Mouse (Mus musculus) thymus, postnatal 36 days (tissue): ENCODE results near the gene Cdc42bpa.
"Not testable (repeated sequence)": the region's sequence is repeated elsewhere in the genome, so short reads cannot be mapped to it uniquely, and the experiment has no call there.

Experiments used
- DNase-seq, 2 experiments: peaks; one replicate each; pipeline ENCODE4 v3.0.0; 2022; ENCODE audit warnings: mixed read lengths in 2 of 2

Cdc42bpa gene

DNA sequence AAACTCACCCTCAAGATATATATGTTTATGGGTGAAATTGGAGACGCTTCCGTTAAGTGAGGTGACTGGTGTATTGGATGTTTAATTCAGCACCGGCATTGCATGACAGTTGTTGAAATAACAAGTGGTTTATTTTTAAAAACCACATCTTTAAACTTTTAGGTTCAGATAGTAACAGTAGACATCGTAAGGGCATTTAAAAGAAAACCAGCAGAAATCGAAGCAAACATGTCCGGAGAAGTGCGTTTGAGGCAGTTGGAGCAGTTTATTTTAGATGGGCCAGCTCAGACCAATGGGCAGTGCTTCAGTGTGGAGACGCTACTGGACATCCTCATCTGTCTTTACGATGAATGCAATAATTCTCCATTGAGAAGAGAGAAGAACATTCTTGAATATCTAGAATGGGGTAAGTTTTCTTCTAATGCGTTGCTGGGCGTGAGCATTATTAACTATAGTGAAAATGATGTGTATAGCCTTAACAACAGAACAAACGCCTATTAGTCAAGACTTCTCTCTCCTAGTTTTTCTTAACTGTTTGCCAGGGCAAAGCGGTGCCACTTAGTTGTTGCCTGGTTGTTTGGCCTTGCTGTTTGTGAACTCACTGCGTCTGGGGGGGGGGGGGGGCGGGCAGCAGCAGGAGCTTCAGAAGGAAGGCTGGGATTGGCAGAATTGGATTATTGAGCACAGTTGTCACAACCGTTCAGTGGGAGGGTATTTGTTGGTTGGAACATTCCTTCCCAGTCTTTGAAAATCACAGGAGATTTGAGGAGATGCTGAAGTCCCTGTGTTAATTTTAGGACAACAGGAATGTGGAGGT lies 818 bp downstream of the Cdc42bpa start:
- DNase-seq: no peak

GRCm38 (mm10) chr1:179961777-179962176 lies 1.5 kb downstream of the Cdc42bpa start:
- no peak for DNase-seq

GRCm38 (mm10) chr1:179969776-179970428 lies 9.6 kb downstream of the Cdc42bpa start:
- DNase-seq: no peak

GRCm38 (mm10) chr1:179975021-179975420 lies 14.7 kb downstream of the Cdc42bpa start:
- no peak for DNase-seq

GRCm38 (mm10) chr1:179975645-179976275 lies 15.5 kb downstream of the Cdc42bpa start:
- no peak for DNase-seq

DNA sequence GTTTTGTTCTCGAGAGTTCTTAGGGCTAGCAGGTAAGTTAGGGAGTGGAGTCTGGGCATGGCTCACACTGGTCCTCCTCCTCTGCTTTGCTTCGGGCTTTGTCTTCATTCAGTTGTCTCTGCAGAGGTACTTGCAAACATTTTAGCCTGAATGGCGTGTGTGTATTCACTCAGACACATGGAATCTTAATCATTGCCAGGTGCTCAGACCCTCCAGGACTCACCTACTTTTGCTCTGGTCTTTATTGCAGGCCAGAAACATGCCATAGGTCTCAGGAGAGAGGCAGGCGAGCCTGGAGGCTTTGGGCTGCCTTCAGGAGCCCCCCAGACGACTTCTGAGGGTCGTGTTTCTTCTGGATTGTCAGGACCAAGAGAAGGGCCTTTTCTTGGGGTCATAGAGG lies 17.2 kb downstream of the Cdc42bpa start:
- DNase-seq: no peak

DNA sequence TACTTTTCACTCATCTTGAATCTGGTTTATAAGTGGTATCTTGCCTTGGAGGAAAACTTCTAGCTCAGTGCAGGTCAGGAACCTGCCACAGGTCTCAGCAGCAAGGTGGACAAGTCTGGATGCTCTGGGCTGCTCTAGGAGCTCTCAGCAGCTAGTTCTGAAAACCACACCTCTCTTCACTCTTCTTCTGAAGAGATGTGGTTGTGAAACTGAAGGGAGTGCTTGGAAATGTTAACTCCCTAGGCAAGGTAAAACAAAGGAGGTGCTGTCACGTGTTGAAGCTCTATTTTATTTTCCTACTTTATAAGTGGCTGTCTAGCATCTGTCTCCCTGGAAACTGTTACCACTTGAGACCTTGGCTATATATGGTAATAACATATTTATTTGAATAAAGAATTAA lies 18.5 kb downstream of the Cdc42bpa start:
- DNase-seq: no peak

GRCm38 (mm10) chr1:179981680-179982079 lies 21.4 kb downstream of the Cdc42bpa start:
- DNase-seq: no peak

DNA sequence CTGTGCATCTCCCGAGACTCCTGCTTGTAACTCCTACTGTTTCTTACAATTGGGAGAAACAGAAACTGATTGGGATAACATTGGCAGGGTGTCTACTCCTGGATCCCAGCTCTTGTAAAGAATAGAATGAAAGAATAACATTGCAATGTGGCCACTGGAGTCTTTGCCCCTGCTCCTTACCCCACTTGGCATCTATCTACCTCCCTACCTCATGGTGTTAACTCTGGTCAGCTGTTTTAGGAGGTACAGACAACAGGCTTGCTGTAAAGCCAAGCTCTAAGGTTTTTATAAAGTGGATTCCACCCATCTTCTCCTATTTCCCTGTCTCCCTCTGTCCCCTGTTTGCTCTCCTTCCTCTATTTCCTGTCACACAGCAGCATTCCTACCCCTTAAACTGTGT lies 21.9 kb downstream of the Cdc42bpa start:
- no peak for DNase-seq

DNA sequence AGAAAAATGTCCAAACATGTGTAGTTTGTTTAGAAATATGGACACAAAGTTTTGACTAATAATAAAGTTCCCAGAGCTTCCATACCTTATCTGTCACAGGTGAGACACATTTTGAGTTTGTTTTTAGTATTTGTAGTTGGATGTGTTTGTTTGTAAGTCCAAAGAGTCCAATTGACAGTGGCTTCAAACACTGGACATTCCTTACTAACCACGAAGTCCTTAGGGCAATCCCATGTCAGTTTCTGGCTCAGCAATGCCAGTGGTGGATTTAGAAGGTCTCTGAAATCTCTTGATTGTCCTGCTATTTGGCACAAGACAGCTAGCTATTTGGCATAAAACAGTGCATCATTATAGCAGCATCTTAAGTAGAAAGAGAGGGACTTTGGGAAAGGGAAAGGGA lies 22.7 kb downstream of the Cdc42bpa start:
- no peak for DNase-seq

DNA sequence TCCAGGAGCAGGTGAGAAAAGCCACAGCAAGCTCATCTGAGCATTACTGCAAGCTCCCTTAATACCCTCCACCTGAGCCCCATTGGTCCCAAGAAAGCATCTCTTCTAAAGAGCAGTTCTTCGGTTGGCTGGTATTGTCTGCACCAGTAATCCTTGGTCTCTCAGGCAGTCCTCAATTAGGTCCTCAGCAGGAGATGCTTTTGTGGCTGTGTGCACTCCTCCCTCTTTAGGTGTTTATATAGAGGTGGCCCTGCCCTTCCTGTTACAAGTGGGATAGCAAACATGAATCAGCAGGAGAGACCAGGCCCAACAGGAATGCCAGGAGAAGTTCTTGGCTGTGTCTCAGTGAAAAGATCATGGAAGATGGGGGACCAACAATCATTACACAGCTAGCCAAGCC lies 23.9 kb downstream of the Cdc42bpa start:
- no peak for DNase-seq

- no peak for DNase-seq
Observed at GRCm38 (mm10) chr1:179991660-179992235, 31.5 kb downstream of the Cdc42bpa start.

DNA sequence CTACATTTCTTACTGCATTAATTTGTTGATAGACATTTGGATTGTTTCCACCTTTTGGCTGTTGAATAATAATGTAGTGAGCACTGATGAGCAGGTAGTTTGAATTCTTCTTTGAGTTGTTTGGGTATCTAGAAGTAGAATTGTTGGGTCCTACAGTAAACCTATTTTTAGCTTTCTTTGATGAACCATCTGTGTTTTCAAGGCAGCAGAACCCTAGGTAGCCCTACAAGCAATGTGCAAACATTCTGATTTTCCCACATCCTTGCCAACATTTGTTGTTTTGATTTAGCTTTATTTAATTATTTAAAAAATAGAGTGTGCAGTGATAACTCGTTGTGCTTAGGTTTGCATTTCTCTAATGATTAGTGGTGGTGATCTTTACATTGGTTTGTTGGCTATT lies 32.0 kb downstream of the Cdc42bpa start:
- DNase-seq: no peak

- no peak for DNase-seq
Observed at GRCm38 (mm10) chr1:180008057-180008456, 47.8 kb downstream of the Cdc42bpa start.

GRCm38 (mm10) chr1:180013479-180013878 lies 53.2 kb downstream of the Cdc42bpa start:
- DNase-seq: no peak

DNA sequence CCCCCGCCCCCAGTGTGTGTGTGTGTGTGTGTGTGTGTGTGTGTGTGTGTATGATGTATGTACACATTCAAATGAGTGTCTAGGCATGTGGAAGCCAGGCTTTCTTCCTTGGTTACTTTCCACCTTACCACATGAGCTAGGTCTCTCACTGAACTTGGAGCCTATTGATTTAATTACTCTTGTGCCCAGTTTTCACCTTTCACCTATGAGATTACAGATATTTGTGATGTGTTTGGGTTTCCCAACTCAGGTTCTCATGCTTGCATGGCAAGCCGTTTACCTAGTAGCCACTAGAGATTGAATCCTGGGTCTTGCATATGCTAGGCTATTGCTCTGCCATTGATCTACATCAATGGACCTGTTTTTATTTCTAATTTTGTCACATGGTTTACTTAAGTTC lies 57.9 kb downstream of the Cdc42bpa start:
- no peak for DNase-seq

DNA sequence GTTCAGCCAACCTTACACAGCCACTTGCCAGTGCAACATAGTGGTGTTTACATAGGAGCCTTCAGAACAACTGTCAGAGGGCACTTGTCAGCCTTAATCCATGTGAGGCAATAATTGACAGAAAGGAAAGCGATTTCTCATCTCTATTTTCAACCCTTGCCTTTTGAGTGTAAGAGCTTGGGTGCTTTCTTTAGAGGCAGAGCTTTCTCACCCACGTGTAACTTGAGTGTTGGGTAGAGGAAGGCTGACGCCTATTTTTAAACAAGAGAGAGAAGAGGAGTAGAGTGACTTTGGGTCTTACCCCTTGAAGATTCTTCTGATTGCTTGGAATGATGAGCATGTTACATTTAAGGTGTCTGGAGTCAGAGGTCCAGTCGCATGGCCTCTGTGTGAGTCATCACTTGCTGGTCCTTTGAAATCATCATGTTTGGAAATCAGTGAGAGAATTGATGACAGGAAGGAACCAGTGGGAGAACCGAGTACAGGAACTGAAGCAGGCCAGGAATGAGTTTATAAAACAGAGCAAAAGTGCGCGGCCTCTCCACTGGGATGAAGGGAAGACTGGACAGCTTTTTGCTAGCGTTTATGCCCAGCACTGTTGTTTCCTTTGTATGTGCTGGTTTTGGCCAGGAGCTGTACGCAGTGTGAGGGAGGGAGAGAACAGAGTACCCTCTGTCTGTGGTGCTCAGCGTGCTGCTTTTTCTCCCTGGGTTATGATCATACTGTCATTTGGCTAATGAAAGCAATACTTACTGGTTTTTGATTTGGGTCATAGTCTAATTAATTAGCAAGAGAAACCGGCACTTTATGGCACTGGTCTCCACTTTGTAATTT lies 61.4 kb downstream of the Cdc42bpa start:
- no peak for DNase-seq

GRCm38 (mm10) chr1:180023512-180023911 lies 63.2 kb downstream of the Cdc42bpa start:
- DNase-seq: no peak

DNA sequence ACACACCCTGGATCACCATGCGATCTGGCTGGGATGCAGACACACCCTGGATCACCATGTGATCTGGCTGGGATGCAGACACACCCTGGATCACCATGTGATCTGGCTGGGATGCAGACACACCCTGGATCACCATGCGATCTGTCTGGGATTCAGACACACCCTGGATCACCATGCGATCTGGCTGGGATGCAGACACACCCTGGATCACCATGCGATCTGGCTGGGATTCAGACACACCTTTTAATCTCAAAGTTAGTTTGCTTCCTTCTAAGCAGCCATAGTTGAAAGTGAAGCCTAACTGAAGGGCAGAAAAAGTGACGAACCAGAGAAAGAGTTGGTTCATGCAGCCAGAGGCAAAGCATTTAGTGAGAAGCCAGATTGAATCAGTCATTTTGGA lies 69.6 kb downstream of the Cdc42bpa start:
- DNase-seq: not testable (repeated sequence)

GRCm38 (mm10) chr1:180030631-180031365 lies 70.5 kb downstream of the Cdc42bpa start:
- DNase-seq: no peak

DNA sequence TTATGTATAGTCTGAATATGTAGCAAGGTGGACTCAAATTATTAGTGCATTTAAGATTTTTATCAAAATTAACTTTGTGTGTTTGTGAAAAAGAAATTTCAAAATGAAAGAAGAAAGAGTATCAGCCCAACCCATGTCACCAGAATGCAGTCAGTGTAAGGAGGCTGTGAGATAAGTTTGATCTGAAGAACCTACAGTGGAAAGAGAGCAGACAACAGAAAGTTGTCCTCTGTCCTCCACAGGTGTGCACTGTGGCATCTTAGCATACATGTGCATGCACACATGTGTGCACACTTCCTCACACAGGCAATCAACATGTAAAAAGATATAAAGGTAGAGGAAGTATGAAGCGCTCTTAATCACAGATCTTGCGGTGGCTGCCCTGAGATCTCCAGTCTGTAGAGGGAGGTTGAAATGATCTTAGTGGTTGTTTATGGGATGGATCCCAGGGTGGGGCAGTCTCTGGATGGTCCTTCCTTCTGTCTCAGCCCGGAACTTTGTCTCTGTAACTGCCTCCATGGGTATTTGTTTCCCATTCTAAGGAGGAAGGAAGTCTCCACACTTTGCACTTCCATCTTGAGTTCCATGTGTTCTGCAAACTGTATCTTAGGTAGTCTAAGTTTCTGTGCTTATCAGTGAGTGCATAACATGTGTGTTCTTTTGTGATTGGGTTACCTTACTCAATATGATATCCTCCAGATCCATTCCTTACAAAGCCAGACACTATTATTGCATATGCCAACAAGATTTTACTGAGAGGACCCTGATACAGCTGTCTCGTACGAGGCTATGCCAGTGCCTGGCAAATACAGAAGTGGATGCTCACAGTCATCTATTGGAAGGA lies 71.7 kb downstream of the Cdc42bpa start:
- DNase-seq: no peak
